Mouse (Mus musculus): ENCODE data around the gene Lmnb2. TPM values are rescaled to one million over a fixed set of nuclear protein-coding genes. Genes with fewer than 3 reads are reported as not detected.
A peak's percentile ranks its signal among the peaks of the same experiment; 100 is the strongest.

Lmnb2 gene
- polyA plus RNA-seq, 1 experiment from 2014 or later, result 12.1 TPM

- no peak for ATAC-seq
- 94% methylated on average over 5 of the region's 5 CpGs for WGBS
- Histone ChIP-seq H3K9ac (ENCODE audit: low read length) (no peak overlapping the region), H3K36me3 (ENCODE audit: control insufficient read depth, insufficient read depth, low read length) (peaks cover 53% of the 10 kb centered on the region), H3K4me2 (ENCODE audit: low read length) (no peak overlapping the region), H3K27ac (ENCODE audit: low read depth, low read length) (no peak overlapping the region), H3K4me1 (ENCODE audit: control insufficient read depth, insufficient read depth, low read length) (no peaks in the 10 kb centered on the region), H3K27me3 (replicated peaks; ENCODE audit: control insufficient read depth, insufficient read depth, low read length) (no peaks in the 10 kb centered on the region), H3K4me3 (ENCODE audit: low read depth, low read length) (no peak overlapping the region), H3K9me3 (replicated peaks; ENCODE audit: control insufficient read depth, low read length) (no peaks in the 10 kb centered on the region)
- DNase-seq (ENCODE audit: low spot score), result no peak
Measured at GRCm38 (mm10) chr10:80862305-80862704, 55.7 kb downstream of the Lmnb2 start.

- Histone ChIP-seq H3K9me3 (replicated peaks; ENCODE audit: control insufficient read depth, low read length) (no peaks in the 10 kb centered on the region), H3K4me3 (ENCODE audit: low read depth, low read length) (no peak overlapping the region), H3K4me1 (ENCODE audit: control insufficient read depth, insufficient read depth, low read length) (peaks cover 14% of the 10 kb centered on the region), H3K36me3 (ENCODE audit: control insufficient read depth, insufficient read depth, low read length) (peaks cover 20% of the 10 kb centered on the region), H3K9ac (ENCODE audit: low read length) (no peak overlapping the region; the same call in 1 of the 2 replicates), H3K27me3 (replicated peaks; ENCODE audit: control insufficient read depth, insufficient read depth, low read length) (no peaks in the 10 kb centered on the region), H3K4me2 (ENCODE audit: low read length) (no peak overlapping the region), H3K27ac (ENCODE audit: low read depth, low read length) (no peak overlapping the region)
- ATAC-seq, result no peak
- 90% methylated on average over 7 of the region's 7 CpGs for WGBS
- DNase-seq (ENCODE audit: low spot score), result no peak
Measured at GRCm38 (mm10) chr10:80858350-80858935, 59.6 kb downstream of the Lmnb2 start.

GRCm38 (mm10) chr10:80857848-80858247 is 60.2 kb downstream of the Lmnb2 start:
- H3K36me3 ChIP-seq (ENCODE audit: control insufficient read depth, insufficient read depth, low read length), result peaks cover 20% of the 10 kb centered on the region
- no peak for DNase-seq (ENCODE audit: low spot score)
- 0 out of 2 replicates have a peak overlapping the region, but pooled peaks have one; percentile 25 for H3K9ac ChIP-seq (ENCODE audit: low read length)
- ATAC-seq, result no peak
- no peak overlapping the region for H3K4me2 ChIP-seq (ENCODE audit: low read length)
- WGBS, result 77% methylated on average over 3 of the region's 3 CpGs
- H3K4me1 ChIP-seq (ENCODE audit: control insufficient read depth, insufficient read depth, low read length), result peaks cover 14% of the 10 kb centered on the region
- no peak overlapping the region for H3K4me3 ChIP-seq (ENCODE audit: low read depth, low read length)
- H3K9me3 ChIP-seq (replicated peaks; ENCODE audit: control insufficient read depth, low read length), result no peaks in the 10 kb centered on the region
- no peak overlapping the region for H3K27ac ChIP-seq (ENCODE audit: low read depth, low read length)
- no peaks in the 10 kb centered on the region for H3K27me3 ChIP-seq (replicated peaks; ENCODE audit: control insufficient read depth, insufficient read depth, low read length)

- peaks cover 14% of the 10 kb centered on the region for H3K4me1 ChIP-seq (ENCODE audit: control insufficient read depth, insufficient read depth, low read length)
- ATAC-seq (no peak), DNase-seq (ENCODE audit: low spot score) (no peak)
- no peaks in the 10 kb centered on the region for H3K9me3 ChIP-seq (replicated peaks; ENCODE audit: control insufficient read depth, low read length)
- peaks cover 20% of the 10 kb centered on the region for H3K36me3 ChIP-seq (ENCODE audit: control insufficient read depth, insufficient read depth, low read length)
- 0 out of 2 replicates have a peak overlapping the region, but pooled peaks have one; percentile 25 for H3K9ac ChIP-seq (ENCODE audit: low read length)
- no peak overlapping the region for H3K4me2 ChIP-seq (ENCODE audit: low read length)
- 29% methylated on average over 8 of the region's 8 CpGs for WGBS
- H3K27me3 ChIP-seq (replicated peaks; ENCODE audit: control insufficient read depth, insufficient read depth, low read length), result no peaks in the 10 kb centered on the region
- H3K27ac ChIP-seq (ENCODE audit: low read depth, low read length), result no peak overlapping the region
- no peak overlapping the region for H3K4me3 ChIP-seq (ENCODE audit: low read depth, low read length)
Measured at GRCm38 (mm10) chr10:80857386-80857785, 60.7 kb downstream of the Lmnb2 start.

GRCm38 (mm10) chr10:80856908-80857307 is 61.1 kb downstream of the Lmnb2 start:
- peaks cover 14% of the 10 kb centered on the region for H3K4me1 ChIP-seq (ENCODE audit: control insufficient read depth, insufficient read depth, low read length)
- no peak for DNase-seq (ENCODE audit: low spot score)
- no peaks in the 10 kb centered on the region for H3K27me3 ChIP-seq (replicated peaks; ENCODE audit: control insufficient read depth, insufficient read depth, low read length)
- H3K4me2 ChIP-seq (ENCODE audit: low read length), result no peak overlapping the region
- WGBS, result 81% methylated on average over 5 of the region's 5 CpGs
- no peak overlapping the region for H3K4me3 ChIP-seq (ENCODE audit: low read depth, low read length)
- H3K36me3 ChIP-seq (ENCODE audit: control insufficient read depth, insufficient read depth, low read length), result peaks cover 21% of the 10 kb centered on the region
- no peak overlapping the region for H3K27ac ChIP-seq (ENCODE audit: low read depth, low read length)
- H3K9me3 ChIP-seq (replicated peaks; ENCODE audit: control insufficient read depth, low read length), result no peaks in the 10 kb centered on the region
- H3K9ac ChIP-seq (ENCODE audit: low read length), result peak overlapping the region; percentile 21; the same call in 1 of the 2 replicates
- no peak for ATAC-seq

GRCm38 (mm10) chr10:80856267-80856666 is 61.8 kb downstream of the Lmnb2 start:
- Histone ChIP-seq H3K9ac (ENCODE audit: low read length) (peak overlapping the region; percentile 89), H3K36me3 (ENCODE audit: control insufficient read depth, insufficient read depth, low read length) (peaks cover 22% of the 10 kb centered on the region), H3K27ac (ENCODE audit: low read depth, low read length) (no peak overlapping the region), H3K4me3 (ENCODE audit: low read depth, low read length) (peak overlapping the region; percentile 92; the same call in 1 of the 2 replicates), H3K9me3 (replicated peaks; ENCODE audit: control insufficient read depth, low read length) (no peaks in the 10 kb centered on the region), H3K4me2 (ENCODE audit: low read length) (peak overlapping the region; percentile 99), H3K27me3 (replicated peaks; ENCODE audit: control insufficient read depth, insufficient read depth, low read length) (no peaks in the 10 kb centered on the region), H3K4me1 (ENCODE audit: control insufficient read depth, insufficient read depth, low read length) (peaks cover 14% of the 10 kb centered on the region)
- no peak for DNase-seq (ENCODE audit: low spot score)
- 66% methylated on average over 3 of the region's 3 CpGs for WGBS
- ATAC-seq, result no peak

GRCm38 (mm10) chr10:80855749-80856073 is 62.3 kb downstream of the Lmnb2 start:
- no peaks in the 10 kb centered on the region for H3K27me3 ChIP-seq (replicated peaks; ENCODE audit: control insufficient read depth, insufficient read depth, low read length)
- DNase-seq (ENCODE audit: low spot score) (no peak), ATAC-seq (0 out of 2 replicates have a peak, but pooled peaks have one; percentile 8)
- H3K27ac ChIP-seq (ENCODE audit: low read depth, low read length), result no peak overlapping the region
- peak overlapping the region; percentile 89 for H3K9ac ChIP-seq (ENCODE audit: low read length)
- peak overlapping the region; percentile 99 for H3K4me2 ChIP-seq (ENCODE audit: low read length)
- no peaks in the 10 kb centered on the region for H3K9me3 ChIP-seq (replicated peaks; ENCODE audit: control insufficient read depth, low read length)
- H3K4me3 ChIP-seq (ENCODE audit: low read depth, low read length), result peak overlapping the region; percentile 92
- H3K4me1 ChIP-seq (ENCODE audit: control insufficient read depth, insufficient read depth, low read length), result peaks cover 14% of the 10 kb centered on the region
- WGBS, result 21% methylated on average over 11 of the region's 11 CpGs
- peaks cover 26% of the 10 kb centered on the region for H3K36me3 ChIP-seq (ENCODE audit: control insufficient read depth, insufficient read depth, low read length)

GRCm38 (mm10) chr10:80854913-80855748 is 62.9 kb downstream of the Lmnb2 start, which contains the start of the genes Lsm7 and Sppl2b:
Gene Lsm7, minus strand, starts transcription at chr10:80855209.
Gene Sppl2b, plus strand, starts transcription at chr10:80855275.
- H3K4me2 ChIP-seq (ENCODE audit: low read length), result peak within 1 kb of the TSS; percentile 99
- H3K27ac ChIP-seq (ENCODE audit: low read depth, low read length), result peak within 1 kb of the TSS; percentile 81
- WGBS, result under 1% methylated on average over 81 of the region's 81 CpGs

More at GRCm38 (mm10) chr10:80854913-80855748, 62.9 kb downstream of the Lmnb2 start, which contains the start of the genes Lsm7 and Sppl2b:
- Histone ChIP-seq H3K9ac (ENCODE audit: low read length) (peak within 1 kb of the TSS; percentile 89), H3K36me3 (ENCODE audit: control insufficient read depth, insufficient read depth, low read length) (peaks cover 32% of the 10 kb centered on the region), H3K4me1 (ENCODE audit: control insufficient read depth, insufficient read depth, low read length) (peaks cover 14% of the 10 kb centered on the region), H3K27me3 (replicated peaks; ENCODE audit: control insufficient read depth, insufficient read depth, low read length) (no peaks in the 10 kb centered on the region), H3K9me3 (replicated peaks; ENCODE audit: control insufficient read depth, low read length) (no peaks in the 10 kb centered on the region), H3K4me3 (ENCODE audit: low read depth, low read length) (peak within 1 kb of the TSS; percentile 92)
- DNase-seq (ENCODE audit: low spot score) (peak; percentile 98), ATAC-seq (peak; percentile 91)
